Mouse (Mus musculus): ENCODE measurements around the gene Il21r. TPM values are rescaled to one million over a fixed set of nuclear protein-coding genes. Genes with fewer than 3 reads are reported as not detected.

Il21r gene
- total RNA-seq, 4 experiments from 2014 or later = 1.4 to 4.2 (median 2.4) TPM

DNA sequence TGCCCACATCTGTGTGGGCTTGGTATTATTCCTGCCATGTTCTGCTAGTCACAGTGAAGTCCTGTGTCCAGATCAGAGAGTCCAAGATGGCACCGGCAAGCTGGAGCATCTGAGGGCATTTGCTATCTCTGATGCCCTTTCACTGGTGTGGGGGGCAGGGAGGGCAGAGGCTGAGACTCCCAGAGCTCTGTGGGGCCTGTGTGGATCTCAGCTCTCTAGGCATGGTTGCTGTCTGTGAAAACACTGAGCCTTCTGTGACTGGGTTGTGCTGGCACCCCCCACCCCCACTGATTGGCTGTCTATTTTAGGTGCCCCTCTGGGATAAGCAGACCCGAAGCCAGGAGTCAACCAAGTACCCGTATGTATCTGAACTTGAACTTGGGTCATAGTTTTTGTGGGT is 28.4 kb upstream of the Il21r start:
- DNase-seq (ENCODE audit: low spot score in 2 of 2) = no peak

DNA sequence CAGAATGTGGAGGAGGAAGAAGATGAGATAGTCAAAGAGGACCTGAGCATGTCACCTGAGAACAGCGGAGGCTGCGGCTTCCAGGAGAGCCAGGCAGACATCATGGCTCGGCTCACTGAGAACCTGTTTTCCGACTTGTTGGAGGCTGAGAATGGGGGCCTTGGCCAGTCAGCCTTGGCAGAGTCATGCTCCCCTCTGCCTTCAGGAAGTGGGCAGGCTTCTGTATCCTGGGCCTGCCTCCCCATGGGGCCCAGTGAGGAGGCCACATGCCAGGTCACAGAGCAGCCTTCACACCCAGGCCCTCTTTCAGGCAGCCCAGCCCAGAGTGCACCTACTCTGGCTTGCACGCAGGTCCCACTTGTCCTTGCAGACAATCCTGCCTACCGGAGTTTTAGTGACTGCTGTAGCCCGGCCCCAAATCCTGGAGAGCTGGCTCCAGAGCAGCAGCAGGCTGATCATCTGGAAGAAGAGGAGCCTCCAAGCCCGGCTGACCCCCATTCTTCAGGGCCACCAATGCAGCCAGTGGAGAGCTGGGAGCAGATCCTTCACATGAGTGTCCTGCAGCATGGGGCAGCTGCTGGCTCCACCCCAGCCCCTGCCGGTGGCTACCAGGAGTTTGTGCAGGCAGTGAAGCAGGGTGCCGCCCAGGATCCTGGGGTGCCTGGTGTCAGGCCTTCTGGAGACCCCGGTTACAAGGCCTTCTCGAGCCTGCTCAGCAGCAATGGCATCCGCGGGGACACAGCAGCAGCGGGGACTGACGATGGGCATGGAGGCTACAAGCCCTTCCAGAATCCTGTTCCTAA is 27.3 kb upstream of the Il21r start:
- no peak for DNase-seq (ENCODE audit: low spot score in 2 of 2)

- no peak for DNase-seq (ENCODE audit: low spot score in 2 of 2)
These were observed 26.2 kb upstream of the Il21r start for GRCm38 (mm10) chr7:125576982-125577381.

DNA sequence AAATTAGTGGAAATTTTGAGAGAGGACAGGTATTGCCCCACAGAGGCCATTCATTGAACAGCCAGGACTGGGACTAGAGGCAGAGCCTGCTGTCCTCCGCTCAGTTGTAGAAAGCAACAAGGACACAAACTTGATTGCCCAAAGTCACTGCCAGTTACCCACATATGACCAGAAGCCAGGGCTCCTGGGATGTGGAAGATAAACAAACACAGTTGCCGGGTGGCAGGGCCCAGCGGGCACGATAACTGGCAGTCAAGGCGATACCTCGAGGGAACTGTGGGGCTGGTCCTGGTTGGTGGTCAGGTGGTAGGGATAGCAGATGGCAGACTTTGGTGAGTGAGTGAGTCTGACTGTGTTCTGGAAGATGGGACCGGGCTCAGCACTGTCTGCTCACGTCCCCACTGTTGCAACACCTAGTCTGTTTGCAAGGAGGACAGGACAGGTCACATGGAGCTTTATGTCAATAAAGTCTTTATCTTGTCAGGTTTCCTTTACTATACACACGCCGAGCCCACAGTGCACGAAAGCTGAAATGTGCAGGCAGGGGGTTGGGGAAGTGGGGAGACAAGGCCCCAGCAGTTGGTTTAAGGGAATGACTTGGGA is 25.6 kb upstream of the Il21r start:
- no peak for DNase-seq (ENCODE audit: low spot score in 2 of 2)

DNA sequence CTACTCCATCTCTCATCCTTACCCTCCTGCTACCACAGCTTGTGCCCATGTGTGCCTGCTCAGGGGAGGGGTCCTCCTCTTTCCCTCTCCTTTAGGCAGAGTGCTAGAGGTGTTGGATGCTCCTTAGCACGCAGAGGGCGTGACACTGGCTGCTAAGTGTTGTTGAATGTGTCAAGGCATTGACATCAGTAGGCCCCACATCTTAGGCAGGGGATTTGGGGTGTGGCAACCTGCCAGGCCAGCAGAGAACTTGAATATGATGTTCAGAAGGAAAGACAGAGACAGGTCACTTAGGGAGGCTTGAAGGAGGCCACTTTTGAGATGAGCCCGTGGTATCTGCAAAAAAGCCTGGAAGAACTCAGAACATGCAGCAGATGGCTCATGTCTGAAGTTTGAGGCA is 25.1 kb upstream of the Il21r start:
- DNase-seq (ENCODE audit: low spot score in 2 of 2) = no peak

GRCm38 (mm10) chr7:125579545-125580219 is 23.5 kb upstream of the Il21r start:
- no peak for DNase-seq (ENCODE audit: low spot score in 2 of 2)

DNA sequence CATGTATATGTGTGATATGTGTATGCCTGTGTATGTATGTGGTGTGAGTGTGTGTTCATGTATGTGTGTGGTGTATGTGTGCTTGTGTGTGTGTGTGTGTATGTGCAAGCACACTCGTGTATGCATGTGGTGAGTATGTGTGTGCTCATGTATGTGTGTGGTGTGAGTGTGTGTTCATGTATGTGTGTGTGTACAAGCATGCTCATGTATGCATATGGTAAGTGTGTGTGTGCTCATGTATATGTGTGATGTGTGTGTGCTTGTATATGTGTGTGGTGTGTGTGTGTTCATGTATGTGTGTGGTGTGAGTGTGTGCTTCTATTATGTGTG is 23.0 kb upstream of the Il21r start:
- no peak for DNase-seq (ENCODE audit: low spot score in 2 of 2)

DNA sequence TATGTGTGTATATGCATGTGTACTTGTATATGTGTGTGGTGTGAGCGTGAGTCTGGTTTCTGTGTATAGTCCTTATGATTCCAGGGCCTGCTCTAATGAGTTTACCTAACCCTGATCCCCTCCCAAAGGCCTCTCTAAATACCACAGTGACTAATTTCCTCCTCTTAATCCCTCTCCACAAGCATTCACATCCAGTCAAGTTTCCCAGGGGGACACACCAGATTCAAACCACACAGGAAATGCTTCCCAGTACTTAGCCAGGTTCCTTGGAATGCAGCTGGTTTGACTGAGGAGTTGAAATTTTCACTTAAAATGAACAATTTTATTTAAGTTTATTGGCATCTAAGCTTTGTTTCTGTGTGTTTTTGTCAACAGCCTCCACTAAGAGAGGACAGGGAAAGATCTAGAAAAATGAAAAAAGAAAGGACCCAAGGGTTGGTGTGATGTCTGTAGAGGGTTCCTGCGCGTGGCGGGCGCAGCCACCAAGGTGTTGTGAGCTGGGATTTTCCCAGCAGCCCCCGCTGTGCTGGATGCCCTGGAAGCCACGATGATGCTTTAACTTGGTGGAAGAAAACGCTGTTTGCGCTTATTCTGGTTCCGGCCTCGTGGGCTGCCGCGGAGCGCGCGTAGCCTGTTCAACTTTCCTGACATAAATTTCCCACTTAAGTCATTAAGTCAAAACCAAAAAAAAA is 22.5 kb upstream of the Il21r start:
- no peak for DNase-seq (ENCODE audit: low spot score in 2 of 2)

DNA sequence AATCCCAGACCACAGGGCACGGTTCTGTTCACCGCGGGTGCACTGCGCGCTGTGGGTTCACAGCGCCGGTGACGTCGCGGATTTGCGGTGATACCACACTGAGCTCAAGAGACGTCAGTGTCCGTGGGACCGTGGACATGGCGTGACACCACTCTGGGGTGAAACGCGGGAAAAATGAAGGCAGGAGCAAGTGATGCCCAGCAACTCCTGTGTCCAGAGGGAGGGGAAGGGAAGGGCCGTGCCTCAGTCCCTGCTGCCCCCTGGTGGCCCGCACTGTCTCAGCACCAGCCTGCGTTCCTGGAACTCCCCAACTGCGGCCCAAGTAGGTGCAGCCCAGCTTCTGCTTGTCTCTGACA is 21.9 kb upstream of the Il21r start:
- DNase-seq (ENCODE audit: low spot score in 2 of 2) = peak; percentile 73 to 90

DNA sequence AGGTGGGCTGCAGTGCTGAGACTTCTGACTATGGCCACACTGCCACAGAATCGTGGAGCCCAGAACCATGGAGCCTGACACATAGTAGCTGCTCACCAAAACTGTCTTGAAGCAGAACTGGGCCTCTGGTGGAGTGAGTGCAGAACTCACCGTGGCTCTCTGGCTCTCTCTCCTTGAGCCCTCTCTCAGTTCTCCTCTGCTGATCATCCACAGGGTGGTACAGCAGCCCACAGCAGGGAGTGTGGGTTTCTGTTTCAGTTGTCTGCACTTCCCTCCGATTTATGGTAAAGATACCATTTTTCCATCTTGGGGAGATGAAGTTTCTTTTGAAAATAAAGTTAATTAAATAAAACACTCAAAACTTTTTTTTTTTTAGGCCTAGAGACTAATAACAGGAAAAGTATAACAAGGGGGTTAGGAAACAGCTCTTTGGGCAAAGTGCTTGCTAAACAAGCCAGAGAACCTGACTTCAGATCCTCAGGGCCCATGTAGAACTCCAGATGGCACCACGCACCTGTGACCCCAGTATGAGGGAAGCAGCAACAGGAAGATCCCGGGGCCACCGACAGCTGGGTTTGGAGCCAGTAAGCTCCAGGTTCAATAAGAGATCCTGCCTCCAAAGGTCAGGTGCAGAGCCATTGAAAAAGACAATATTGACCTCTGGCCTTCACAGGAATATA is 19.8 kb upstream of the Il21r start:
- no peak for DNase-seq (ENCODE audit: low spot score in 2 of 2)

GRCm38 (mm10) chr7:125584005-125584369 is 19.2 kb upstream of the Il21r start:
- no peak for DNase-seq (ENCODE audit: low spot score in 2 of 2)

DNA sequence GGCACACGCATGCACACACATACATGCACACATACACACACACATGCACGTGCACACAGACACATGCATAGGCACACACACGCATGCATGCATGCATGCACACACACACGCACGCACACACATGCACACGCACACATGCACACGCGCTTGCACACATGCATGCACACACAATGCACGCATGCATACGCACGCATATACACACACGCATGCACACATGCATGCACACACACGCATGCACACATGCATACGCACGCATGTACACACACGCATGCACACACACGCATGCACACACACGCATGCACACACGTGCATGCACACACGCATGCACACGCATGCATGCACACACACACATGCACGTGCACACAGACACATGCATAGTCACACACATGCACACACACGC is 16.9 kb upstream of the Il21r start:
- no peak for DNase-seq (ENCODE audit: low spot score in 2 of 2)

- no peak for DNase-seq (ENCODE audit: low spot score in 2 of 2)
These were observed 14.5 kb upstream of the Il21r start for GRCm38 (mm10) chr7:125588721-125589120.

DNA sequence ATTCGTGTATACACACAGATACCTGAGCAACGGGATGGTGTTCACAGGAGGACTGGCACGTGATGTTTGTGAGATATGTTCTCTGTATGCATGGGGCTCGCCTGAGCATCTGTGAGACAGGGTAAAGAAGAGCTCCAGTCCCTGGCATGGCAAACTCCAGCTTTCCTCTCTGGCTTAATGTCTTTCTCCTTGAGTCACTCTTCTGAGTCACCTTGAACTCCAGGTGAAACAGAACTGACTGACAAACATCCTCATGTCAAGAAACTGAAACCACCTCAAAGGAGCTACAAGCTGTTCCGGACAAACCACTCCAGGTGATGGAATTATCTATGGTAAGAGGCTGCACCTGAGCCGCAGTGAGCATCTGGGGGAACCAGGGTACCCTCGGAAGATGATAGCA is 13.3 kb upstream of the Il21r start:
- DNase-seq (ENCODE audit: low spot score in 2 of 2) = no peak

- DNase-seq (ENCODE audit: low spot score in 2 of 2) = no peak
These were observed 9.4 kb upstream of the Il21r start for GRCm38 (mm10) chr7:125593831-125594230.

DNA sequence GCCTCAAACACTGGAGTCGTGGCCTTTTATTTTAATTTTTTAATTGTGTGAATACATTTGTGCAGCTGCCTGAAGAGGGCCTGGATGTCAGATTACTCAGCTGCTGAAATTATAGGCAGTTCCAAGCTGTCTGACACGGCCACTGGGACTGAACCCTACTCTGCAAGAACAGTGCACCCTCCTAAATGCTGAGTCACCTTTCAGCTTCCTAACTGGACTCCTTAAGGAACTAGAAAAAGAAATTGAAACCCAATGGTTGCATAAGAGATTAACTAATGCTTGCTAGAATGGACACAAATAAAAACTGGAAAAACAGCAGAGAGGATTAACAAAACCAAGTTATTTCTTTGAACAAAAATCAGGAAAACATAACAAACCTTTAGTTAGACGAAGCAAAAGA is 6.8 kb upstream of the Il21r start:
- no peak for DNase-seq (ENCODE audit: low spot score in 2 of 2)

GRCm38 (mm10) chr7:125597083-125597482 is 6.1 kb upstream of the Il21r start:
- no peak for DNase-seq (ENCODE audit: low spot score in 2 of 2)

DNA sequence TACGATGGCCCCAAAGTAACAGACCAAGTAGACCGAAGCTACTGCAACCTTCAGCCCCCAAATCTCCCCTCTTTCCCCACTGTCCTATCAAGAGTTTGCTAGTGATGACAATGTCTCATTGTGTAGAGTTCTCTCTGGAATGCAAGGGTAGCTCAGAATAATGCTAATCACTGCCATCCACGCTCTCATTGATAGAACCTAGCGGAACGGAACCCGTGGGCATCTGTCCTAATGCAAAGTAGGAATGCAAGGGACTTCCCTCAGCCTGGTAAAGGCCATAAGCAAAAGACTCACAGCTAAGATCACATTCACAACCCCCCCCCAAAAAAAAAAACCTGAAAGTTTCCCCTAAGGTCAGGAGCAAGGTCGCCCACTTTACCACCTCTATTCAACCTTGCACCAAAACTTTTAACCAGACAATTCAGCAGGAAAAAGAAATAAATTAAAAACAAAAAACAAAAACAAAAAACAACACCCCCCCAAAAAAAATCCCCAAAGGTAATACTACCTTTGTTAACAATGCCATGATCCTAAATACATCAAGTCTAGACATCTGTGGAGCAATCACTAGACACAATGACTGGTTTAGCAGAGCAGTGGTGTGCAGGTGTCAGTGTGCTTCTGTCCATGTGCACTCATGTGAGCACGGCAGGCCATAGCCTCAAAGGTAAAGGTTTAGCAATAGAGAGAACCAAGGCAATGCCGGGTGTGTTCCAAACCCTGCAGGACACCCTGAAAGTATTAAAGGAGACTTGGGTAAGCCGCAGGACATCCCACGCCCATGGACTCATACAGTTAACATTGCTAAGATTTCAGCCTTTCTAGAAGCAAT is 5.5 kb upstream of the Il21r start:
- no peak for DNase-seq (ENCODE audit: low spot score in 2 of 2)

- no peak for DNase-seq (ENCODE audit: low spot score in 2 of 2)
These were observed 3.8 kb upstream of the Il21r start for GRCm38 (mm10) chr7:125599373-125599973.

GRCm38 (mm10) chr7:125600136-125600535 is 3.1 kb upstream of the Il21r start:
- no peak for DNase-seq (ENCODE audit: low spot score in 2 of 2)

All from layer of hippocampus, adult 8-10 months (tissue).